Mouse (Mus musculus): ENCODE results near the gene Dmrtb1. TPM values are rescaled to one million over a fixed set of nuclear protein-coding genes. Genes with fewer than 3 reads are reported as not detected.

Dmrtb1 gene
- polyA plus RNA-seq, 1 experiment = not detected

DNA sequence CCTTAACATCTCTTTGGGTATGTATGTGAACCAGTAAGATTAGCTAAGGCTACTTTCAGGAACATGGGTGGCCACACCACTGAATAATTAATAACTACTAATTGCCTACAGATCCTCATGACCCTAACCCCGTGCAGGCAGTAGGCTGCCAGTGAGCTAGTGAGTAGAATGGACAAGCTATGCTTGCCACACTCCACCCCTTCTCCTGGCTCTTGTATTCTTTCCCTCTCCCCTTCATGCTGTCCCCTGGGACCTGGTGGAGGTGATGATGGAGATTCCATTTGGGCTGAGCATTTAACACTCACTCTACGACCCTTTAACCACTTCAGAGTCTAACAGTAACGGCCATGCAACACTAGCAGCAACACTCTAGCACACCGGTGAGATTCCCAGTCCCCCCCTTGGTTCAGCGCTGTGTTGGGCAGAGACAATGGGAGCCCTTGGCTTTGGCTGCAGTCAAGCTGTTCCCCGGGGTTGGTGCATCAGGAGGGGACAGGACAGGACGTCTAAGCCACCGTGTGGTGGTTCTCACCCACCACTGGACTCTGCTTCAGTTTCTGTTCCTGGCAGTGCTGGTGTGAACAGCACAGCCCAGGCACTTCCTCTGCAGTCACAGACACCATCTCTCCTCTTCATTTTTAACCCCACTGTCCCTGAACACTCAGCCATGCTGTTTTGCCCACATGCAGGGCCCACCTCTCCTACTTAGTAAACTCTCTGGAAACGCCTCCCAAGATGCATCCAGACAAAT is 2.8 kb downstream of the Dmrtb1 start:
- no peaks in the 10 kb centered on the region for H3K4me1 ChIP-seq (ENCODE audit: control insufficient read depth, insufficient read depth, insufficient read length, low read length)
- no peaks in the 10 kb centered on the region; the same call in none of the 2 replicates for H3K27me3 ChIP-seq (ENCODE audit: control insufficient read depth, insufficient read depth, low read length)
- H3K36me3 ChIP-seq (ENCODE audit: control insufficient read depth, insufficient read depth, low read length) = no peaks in the 10 kb centered on the region
- no peak overlapping the region for H3K27ac ChIP-seq (ENCODE audit: insufficient read depth, low read depth, low read length)
- 59% methylated on average over 9 of the region's 9 CpGs for WGBS
- TF ChIP-seq POLR2A (IDR thresholded peaks at IDR 0.05; ENCODE audit: low read depth, low read length) (no peak), CTCF (IDR thresholded peaks at IDR 0.05; ENCODE audit: extremely low read depth, insufficient read length, insufficient replicate concordance, low read depth, low read length) (no peak)
- no peak overlapping the region for H3K4me3 ChIP-seq (ENCODE audit: low read depth, low read length)

- no peak for TF ChIP-seq CTCF (IDR thresholded peaks at IDR 0.05; ENCODE audit: extremely low read depth, insufficient read length, insufficient replicate concordance, low read depth, low read length)
- TF ChIP-seq POLR2A (IDR thresholded peaks at IDR 0.05; ENCODE audit: low read depth, low read length) = no peak
- Histone ChIP-seq H3K36me3 (ENCODE audit: control insufficient read depth, insufficient read depth, low read length) (no peaks in the 10 kb centered on the region), H3K27me3 (ENCODE audit: control insufficient read depth, insufficient read depth, low read length) (no peaks in the 10 kb centered on the region; the same call in 1 of the 2 replicates), H3K4me3 (ENCODE audit: low read depth, low read length) (no peak overlapping the region), H3K4me1 (ENCODE audit: control insufficient read depth, insufficient read depth, insufficient read length, low read length) (no peaks in the 10 kb centered on the region), H3K27ac (ENCODE audit: insufficient read depth, low read depth, low read length) (no peak overlapping the region)
- WGBS = 38% methylated on average over 15 of the region's 15 CpGs
These were observed 3.5 kb downstream of the Dmrtb1 start for GRCm38 (mm10) chr4:107680311-107681098.

DNA sequence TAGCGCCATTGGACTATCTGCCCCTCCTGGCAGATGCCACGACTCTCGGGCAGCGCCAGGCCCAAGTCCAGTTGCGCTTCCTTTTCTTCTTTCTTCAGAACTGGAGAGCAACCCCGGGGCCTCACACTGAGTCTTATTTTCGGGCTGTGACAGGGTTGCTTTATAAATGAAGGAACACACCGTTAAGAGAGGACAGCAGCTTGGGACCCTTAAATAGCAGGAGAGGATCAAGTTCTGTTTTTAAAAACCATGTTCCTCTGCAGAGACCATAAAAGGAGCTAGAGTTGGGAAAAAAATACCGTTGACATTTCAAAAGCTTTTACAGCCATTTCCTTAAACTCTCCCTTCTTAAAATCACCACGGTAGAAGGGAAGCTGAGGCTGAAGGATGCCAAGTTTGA is 8.4 kb downstream of the Dmrtb1 start:
- no peaks in the 10 kb centered on the region for H3K4me1 ChIP-seq (ENCODE audit: control insufficient read depth, insufficient read depth, insufficient read length, low read length)
- WGBS = 54% methylated on average over 10 of the region's 10 CpGs
- H3K27ac ChIP-seq (ENCODE audit: insufficient read depth, low read depth, low read length) = no peak overlapping the region
- H3K27me3 ChIP-seq (ENCODE audit: control insufficient read depth, insufficient read depth, low read length) = no peaks in the 10 kb centered on the region; the same call in 1 of the 2 replicates
- TF ChIP-seq POLR2A (IDR thresholded peaks at IDR 0.05; ENCODE audit: low read depth, low read length) (no peak), CTCF (IDR thresholded peaks at IDR 0.05; ENCODE audit: extremely low read depth, insufficient read length, insufficient replicate concordance, low read depth, low read length) (no peak)
- no peaks in the 10 kb centered on the region for H3K36me3 ChIP-seq (ENCODE audit: control insufficient read depth, insufficient read depth, low read length)
- H3K4me3 ChIP-seq (ENCODE audit: low read depth, low read length) = no peak overlapping the region

DNA sequence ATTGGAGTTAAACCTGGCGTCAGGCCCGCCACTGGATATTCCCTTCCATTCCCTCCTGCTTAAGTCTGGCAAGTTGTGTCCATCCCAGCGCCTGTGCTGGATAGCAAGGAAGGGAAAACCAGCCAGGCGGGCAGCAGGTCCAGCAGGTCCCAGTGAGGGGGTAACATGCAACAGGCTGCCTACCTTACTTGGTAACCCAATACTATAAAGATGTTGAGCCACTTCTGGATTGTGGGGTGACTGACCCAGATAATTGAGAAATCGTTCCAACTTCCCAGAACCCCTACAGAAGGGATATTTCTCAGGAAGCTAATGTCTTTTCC is 9.7 kb downstream of the Dmrtb1 start:
- H3K27ac ChIP-seq (ENCODE audit: insufficient read depth, low read depth, low read length) = no peak overlapping the region
- no peaks in the 10 kb centered on the region; the same call in 1 of the 2 replicates for H3K27me3 ChIP-seq (ENCODE audit: control insufficient read depth, insufficient read depth, low read length)
- WGBS = 26% methylated on average over 5 of the region's 5 CpGs
- TF ChIP-seq POLR2A (IDR thresholded peaks at IDR 0.05; ENCODE audit: low read depth, low read length) = no peak
- TF ChIP-seq CTCF (IDR thresholded peaks at IDR 0.05; ENCODE audit: extremely low read depth, insufficient read length, insufficient replicate concordance, low read depth, low read length) = no peak
- H3K36me3 ChIP-seq (ENCODE audit: control insufficient read depth, insufficient read depth, low read length) = no peaks in the 10 kb centered on the region
- H3K4me3 ChIP-seq (ENCODE audit: low read depth, low read length) = no peak overlapping the region
- no peaks in the 10 kb centered on the region for H3K4me1 ChIP-seq (ENCODE audit: control insufficient read depth, insufficient read depth, insufficient read length, low read length)

- Histone ChIP-seq H3K27ac (ENCODE audit: insufficient read depth, low read depth, low read length) (no peak overlapping the region), H3K4me1 (ENCODE audit: control insufficient read depth, insufficient read depth, insufficient read length, low read length) (no peaks in the 10 kb centered on the region), H3K4me3 (ENCODE audit: low read depth, low read length) (no peak overlapping the region), H3K36me3 (ENCODE audit: control insufficient read depth, insufficient read depth, low read length) (no peaks in the 10 kb centered on the region), H3K27me3 (ENCODE audit: control insufficient read depth, insufficient read depth, low read length) (no peaks in the 10 kb centered on the region; the same call in 1 of the 2 replicates)
- TF ChIP-seq CTCF (IDR thresholded peaks at IDR 0.05; ENCODE audit: extremely low read depth, insufficient read length, insufficient replicate concordance, low read depth, low read length) (peak; percentile 46; the same call in 1 of the 2 replicates), POLR2A (IDR thresholded peaks at IDR 0.05; ENCODE audit: low read depth, low read length) (no peak)
- WGBS = 20% methylated on average over 23 of the region's 23 CpGs
These were observed 10.2 kb downstream of the Dmrtb1 start for GRCm38 (mm10) chr4:107673638-107674321.

GRCm38 (mm10) chr4:107670731-107671130 is 13.3 kb downstream of the Dmrtb1 start:
- 68% methylated on average over 5 of the region's 5 CpGs for WGBS
- H3K4me1 ChIP-seq (ENCODE audit: control insufficient read depth, insufficient read depth, insufficient read length, low read length) = no peaks in the 10 kb centered on the region
- no peaks in the 10 kb centered on the region; the same call in 1 of the 2 replicates for H3K27me3 ChIP-seq (ENCODE audit: control insufficient read depth, insufficient read depth, low read length)
- no peaks in the 10 kb centered on the region for H3K36me3 ChIP-seq (ENCODE audit: control insufficient read depth, insufficient read depth, low read length)
- no peak overlapping the region for H3K4me3 ChIP-seq (ENCODE audit: low read depth, low read length)
- H3K27ac ChIP-seq (ENCODE audit: insufficient read depth, low read depth, low read length) = no peak overlapping the region
- TF ChIP-seq POLR2A (IDR thresholded peaks at IDR 0.05; ENCODE audit: low read depth, low read length) (no peak), CTCF (IDR thresholded peaks at IDR 0.05; ENCODE audit: extremely low read depth, insufficient read length, insufficient replicate concordance, low read depth, low read length) (no peak)

All from small intestine, adult 2 months (tissue).